Comparison of ENCODE assay signal across 12 mouse cellular contexts in genomic region chr6:53470999-53471591, GRCm38 (mm10).
A peak's percentile ranks its signal among the peaks of the same experiment; 100 is the strongest.
DNase-seq lines count a peak whose midpoint lies in the region; ATAC-seq lines count a peak whose summit lies in the region.
"Had no signal": no experiment of that assay in that cellular context is flagged by ENCODE, and none has a peak within 500 bp of the region (broad histone marks: within the 10 kb centered on the region; RNA-seq: fewer than 3 reads in every experiment).

No protein-coding gene starts in this region.

- H3K27ac ChIP-seq in heart, embryonic 13.5 days (replicated peaks): no peak overlapping the region
- no peak overlapping the region for H3K27ac ChIP-seq in embryonic facial prominence, embryonic 13.5 days
- H3K27ac ChIP-seq in stomach, embryonic 14.5 days (ENCODE audit: low read length): peak overlapping the region; percentile 39; the same call in 1 of the 2 replicates
- H3K27ac ChIP-seq: forebrain, embryonic 12.5 days; hindbrain, postnatal 0 days; left cerebral cortex, adult 2 months; liver, embryonic 15.5 days had no signal

- WGBS in heart, embryonic 13.5 days: 53% methylated on average over 9 of the region's 9 CpGs
- WGBS in embryonic facial prominence, embryonic 13.5 days: 44% methylated on average over 9 of the region's 9 CpGs
- WGBS in stomach, embryonic 14.5 days: 33% methylated on average over 9 of the region's 9 CpGs

- no peak for DNase-seq in heart, postnatal 4 days
- peak; percentile 14 for DNase-seq in kidney, postnatal 14 days
- DNase-seq in kidney, adult 8-10 months: no peak
- no peak for DNase-seq in left cerebral cortex, postnatal 4 days
- DNase-seq: B cell, adult 2 months had no signal

- intact Hi-C loops in left cerebral cortex, postnatal 4 days (cut with DNase I): no loop called here

- no peak overlapping the region for H3K9ac ChIP-seq in heart, embryonic 13.5 days
- H3K9ac ChIP-seq in embryonic facial prominence, embryonic 13.5 days: no peak overlapping the region
- H3K9ac ChIP-seq in stomach, embryonic 14.5 days (replicated peaks; ENCODE audit: low read depth, low read length): no peak overlapping the region
- H3K9ac ChIP-seq: forebrain, embryonic 12.5 days; liver, embryonic 15.5 days had no signal

- H3K27me3 ChIP-seq in heart, embryonic 13.5 days (replicated peaks): no peaks in the 10 kb centered on the region
- peaks cover 13% of the 10 kb centered on the region for H3K27me3 ChIP-seq in embryonic facial prominence, embryonic 13.5 days
- H3K27me3 ChIP-seq in stomach, embryonic 14.5 days (ENCODE audit: control insufficient read depth, insufficient read depth, low read length): no peaks in the 10 kb centered on the region
- H3K27me3 ChIP-seq: forebrain, embryonic 12.5 days; liver, embryonic 15.5 days had no signal

- peaks cover 18% of the 10 kb centered on the region for H3K4me1 ChIP-seq in heart, embryonic 13.5 days
- H3K4me1 ChIP-seq in embryonic facial prominence, embryonic 13.5 days: peaks cover 35% of the 10 kb centered on the region
- peaks cover 19% of the 10 kb centered on the region; the same call in 1 of the 2 replicates for H3K4me1 ChIP-seq in stomach, embryonic 14.5 days (ENCODE audit: control insufficient read depth, insufficient read depth, low read length)
- H3K4me1 ChIP-seq: forebrain, embryonic 12.5 days; liver, embryonic 15.5 days had no signal

- H3K36me3 ChIP-seq in heart, embryonic 13.5 days: no peaks in the 10 kb centered on the region
- H3K36me3 ChIP-seq in embryonic facial prominence, embryonic 13.5 days: no peaks in the 10 kb centered on the region
- H3K36me3 ChIP-seq in stomach, embryonic 14.5 days (ENCODE audit: control insufficient read depth, insufficient read depth, low read length): no peaks in the 10 kb centered on the region
- H3K36me3 ChIP-seq: forebrain, embryonic 12.5 days; liver, embryonic 15.5 days had no signal

- no peak overlapping the region for H3K4me3 ChIP-seq in heart, embryonic 13.5 days
- H3K4me3 ChIP-seq in embryonic facial prominence, embryonic 13.5 days: no peak overlapping the region
- H3K4me3 ChIP-seq in stomach, embryonic 14.5 days (ENCODE audit: low read depth, low read length): no peak overlapping the region
- H3K4me3 ChIP-seq: forebrain, embryonic 12.5 days; left cerebral cortex, adult 2 months; liver, embryonic 15.5 days had no signal

- H3K4me2 ChIP-seq in heart, embryonic 13.5 days: peak overlapping the region; percentile 38
- no peak overlapping the region for H3K4me2 ChIP-seq in embryonic facial prominence, embryonic 13.5 days
- peak overlapping the region; percentile 27 for H3K4me2 ChIP-seq in stomach, embryonic 14.5 days (replicated peaks; ENCODE audit: low read depth, low read length)
- H3K4me2 ChIP-seq: forebrain, embryonic 12.5 days; liver, embryonic 15.5 days had no signal

- H3K9me3 ChIP-seq in heart, embryonic 13.5 days: no peaks in the 10 kb centered on the region
- no peaks in the 10 kb centered on the region for H3K9me3 ChIP-seq in embryonic facial prominence, embryonic 13.5 days
- no peaks in the 10 kb centered on the region for H3K9me3 ChIP-seq in stomach, embryonic 14.5 days (ENCODE audit: control insufficient read depth, low read depth, low read length)
- H3K9me3 ChIP-seq: forebrain, embryonic 12.5 days; liver, embryonic 15.5 days had no signal

- ATAC-seq in heart, embryonic 13.5 days (ENCODE audit: extremely low read depth, insufficient number of reproducible peaks, low FRiP score, low TSS enrichment): no peak
- ATAC-seq in embryonic facial prominence, embryonic 13.5 days (ENCODE audit: insufficient number of reproducible peaks, insufficient read depth, low FRiP score, low TSS enrichment, low read depth): peak; percentile 59; the same call in 1 of the 2 replicates
- peak; percentile 46; the same call in 1 of the 2 replicates for ATAC-seq in stomach, embryonic 14.5 days (ENCODE audit: insufficient number of reproducible peaks, insufficient read depth, low FRiP score, low read depth)
- ATAC-seq: hindbrain, postnatal 0 days had no signal
